Mouse (Mus musculus): ENCODE measurements at regions not wholly inside any gene's neighbourhood (a gene's known extent, or its start where the extent isn't known, plus 50 kb on each side); places are given as distances from the start of the nearest gene placed in this dataset.

- DNase-seq = no peak
These were observed 214.5 kb upstream of the Nbea start for GRCm38 (mm10) chr3:56397851-56398496.

GRCm38 (mm10) chr3:56393134-56393533 lies 209.6 kb upstream of the Nbea start:
- DNase-seq = no peak

DNA sequence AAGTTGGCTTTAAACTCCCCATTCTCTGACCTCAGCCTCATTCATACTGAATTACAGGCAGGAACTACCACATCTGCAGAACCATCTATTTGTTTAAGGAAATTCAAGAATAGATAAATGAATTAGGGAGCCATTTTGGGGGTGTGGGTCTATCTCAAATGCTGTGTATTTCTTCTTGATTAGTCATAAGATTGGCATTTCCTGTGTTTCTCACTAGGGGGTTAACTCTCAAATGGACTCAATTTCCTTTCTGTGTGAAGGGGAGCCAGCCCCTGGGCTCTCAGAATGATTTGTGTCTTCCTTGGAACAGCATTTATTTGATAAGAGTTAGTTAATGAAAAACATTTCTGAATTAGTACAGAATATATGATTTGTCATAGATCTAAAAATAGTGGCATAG lies 196.8 kb upstream of the Nbea start:
- no peak for DNase-seq

DNA sequence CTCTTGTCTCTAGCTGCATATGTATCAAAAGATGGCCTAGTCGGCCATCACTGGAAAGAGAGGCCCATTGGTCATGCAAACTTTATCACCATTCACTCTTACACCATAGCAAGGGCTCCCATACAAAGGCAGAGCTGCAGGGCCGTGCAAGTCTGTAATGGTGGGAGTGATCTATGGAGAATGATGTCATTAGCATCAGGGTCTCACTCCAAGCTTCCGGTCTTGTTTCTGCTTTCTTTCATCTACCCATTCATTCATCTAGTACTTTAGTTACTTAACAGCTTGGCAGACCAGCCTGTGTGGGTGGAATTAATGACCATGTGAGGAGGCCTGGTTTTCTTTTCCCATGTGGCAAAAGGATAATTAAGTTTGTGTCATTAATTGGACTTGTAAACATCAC lies 196.0 kb upstream of the Nbea start:
- DNase-seq = no peak

GRCm38 (mm10) chr3:56362543-56362942 lies 179.0 kb upstream of the Nbea start:
- no peak for DNase-seq

- DNase-seq = peak; percentile 43 to 47
These were observed 173.7 kb upstream of the Nbea start for GRCm38 (mm10) chr3:56357035-56357701.

DNA sequence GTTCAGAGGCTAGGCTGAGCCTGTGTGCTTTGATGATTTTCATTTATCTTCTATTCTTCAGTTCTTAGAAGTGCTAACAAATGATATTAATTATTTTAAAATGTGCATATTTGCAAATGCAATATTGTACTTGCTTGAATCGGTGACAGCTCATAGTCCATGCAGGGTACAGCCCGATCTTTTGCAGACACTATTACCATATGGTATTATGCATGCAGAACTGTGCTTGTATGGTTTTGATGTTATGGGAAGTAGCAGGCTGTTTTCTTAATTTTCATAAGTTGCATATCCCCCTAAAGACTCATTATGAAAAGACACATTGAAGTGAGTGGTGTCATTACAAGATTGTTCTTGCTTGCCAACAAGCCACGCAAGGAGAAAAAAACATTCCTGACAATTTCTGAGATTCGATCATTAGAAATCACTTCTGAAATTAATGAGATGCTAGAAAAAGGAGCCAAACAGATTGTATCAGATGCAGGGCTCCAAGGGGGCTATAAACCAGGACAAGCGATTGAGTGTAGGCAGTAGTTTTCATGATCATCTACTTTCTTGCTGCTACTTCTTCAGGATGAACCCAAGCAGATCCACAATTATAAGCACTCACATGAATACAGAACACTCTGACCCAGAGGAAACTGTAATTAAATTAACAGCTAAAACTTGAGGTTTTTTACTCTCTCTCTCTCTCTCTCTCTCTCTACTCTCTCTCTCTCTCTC lies 172.8 kb upstream of the Nbea start:
- no peak for DNase-seq
